Mouse (Mus musculus): ENCODE results near the gene Irak4. TPM values are rescaled to one million over a fixed set of nuclear protein-coding genes. Genes with fewer than 3 reads are reported as not detected.

Gene Irak4
- polyA plus RNA-seq, 1 experiment = 15.6 TPM

GRCm38 (mm10) chr15:94616036-94616435, 72.6 kb downstream of the Irak4 start:
- no peak for DNase-seq (ENCODE audit: low read depth in 1 of 2, low spot score in 2 of 2)
- no peaks in the 10 kb centered on the region for H3K4me1 ChIP-seq (ENCODE audit: control insufficient read depth, insufficient read depth, insufficient read length)
- H3K4me3 ChIP-seq (ENCODE audit: extremely low read depth, insufficient read depth, insufficient read length) = no peak overlapping the region
- TF ChIP-seq POLR2A (IDR thresholded peaks at IDR 0.05; ENCODE audit: low read depth, low read length) (no peak), CTCF (IDR thresholded peaks at IDR 0.05; ENCODE audit: extremely low read depth, insufficient read depth, insufficient read length, insufficient replicate concordance) (no peak)
- no peaks in the 10 kb centered on the region for H3K27me3 ChIP-seq (ENCODE audit: control insufficient read depth, insufficient read depth, low read length)
- WGBS = 92% methylated on average over 11 of the region's 11 CpGs
- H3K36me3 ChIP-seq (ENCODE audit: control insufficient read depth, insufficient read depth, low read length) = no peaks in the 10 kb centered on the region
- no peak overlapping the region for H3K27ac ChIP-seq (ENCODE audit: insufficient read depth, low read length)

DNA sequence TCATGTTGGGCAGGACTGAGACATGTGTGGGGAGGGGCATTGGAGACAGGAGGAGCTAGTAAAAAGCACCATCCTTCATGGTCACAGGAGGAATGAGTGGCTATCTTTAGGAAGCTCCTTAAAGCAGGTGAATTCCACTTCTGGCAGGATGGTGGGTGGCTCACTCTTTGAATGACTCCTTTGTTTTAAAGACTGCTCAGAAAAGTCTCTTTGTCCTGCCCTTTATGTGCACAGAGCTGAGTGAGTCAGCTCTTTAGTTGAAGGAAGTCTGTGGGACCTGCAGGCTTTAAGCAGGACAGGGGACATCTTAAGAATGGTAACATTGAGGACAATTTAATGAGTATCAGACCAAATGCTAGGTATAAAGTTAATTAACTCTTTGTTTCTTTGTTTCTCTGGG, 77.5 kb downstream of the Irak4 start:
- DNase-seq (ENCODE audit: low read depth in 1 of 2, low spot score in 2 of 2) = no peak
- H3K4me3 ChIP-seq (ENCODE audit: extremely low read depth, insufficient read depth, insufficient read length) = no peak overlapping the region
- no peaks in the 10 kb centered on the region for H3K27me3 ChIP-seq (ENCODE audit: control insufficient read depth, insufficient read depth, low read length)
- H3K4me1 ChIP-seq (ENCODE audit: control insufficient read depth, insufficient read depth, insufficient read length) = no peaks in the 10 kb centered on the region
- no peak for TF ChIP-seq CTCF (IDR thresholded peaks at IDR 0.05; ENCODE audit: extremely low read depth, insufficient read depth, insufficient read length, insufficient replicate concordance)
- no peak for TF ChIP-seq POLR2A (IDR thresholded peaks at IDR 0.05; ENCODE audit: low read depth, low read length)
- H3K27ac ChIP-seq (ENCODE audit: insufficient read depth, low read length) = no peak overlapping the region
- no peaks in the 10 kb centered on the region for H3K36me3 ChIP-seq (ENCODE audit: control insufficient read depth, insufficient read depth, low read length)

DNA sequence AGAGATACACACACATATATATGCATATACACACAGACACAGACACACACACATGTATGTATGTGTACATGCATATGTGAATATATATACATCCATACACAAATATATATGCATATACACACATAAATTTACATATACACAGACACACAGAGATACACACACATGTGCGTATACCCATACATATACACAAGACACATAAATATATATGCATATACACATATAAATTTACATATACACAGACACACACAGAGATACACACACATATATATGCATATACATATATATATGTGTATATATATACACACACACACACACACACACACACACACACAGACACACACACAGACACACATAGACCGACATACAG, 85.0 kb downstream of the Irak4 start:
- H3K27ac ChIP-seq (ENCODE audit: insufficient read depth, low read length) = no peak overlapping the region
- no peak overlapping the region for H3K4me3 ChIP-seq (ENCODE audit: extremely low read depth, insufficient read depth, insufficient read length)
- H3K27me3 ChIP-seq (ENCODE audit: control insufficient read depth, insufficient read depth, low read length) = peaks cover 8% of the 10 kb centered on the region

GRCm38 (mm10) chr15:94628830-94629601, 85.6 kb downstream of the Irak4 start, which contains the start of gene Tmem117:
Gene Tmem117, plus strand, starts transcription at chr15:94629232.
- H3K27ac ChIP-seq (ENCODE audit: insufficient read depth, low read length) = no peak within 1 kb of the TSS
- no peak for DNase-seq (ENCODE audit: low read depth in 1 of 2, low spot score in 2 of 2)
- WGBS = 2% methylated on average over 79 of the region's 96 CpGs
- peaks cover 8% of the 10 kb centered on the region for H3K27me3 ChIP-seq (ENCODE audit: control insufficient read depth, insufficient read depth, low read length)
- TF ChIP-seq CTCF (IDR thresholded peaks at IDR 0.05; ENCODE audit: extremely low read depth, insufficient read depth, insufficient read length, insufficient replicate concordance) (no peak), POLR2A (IDR thresholded peaks at IDR 0.05; ENCODE audit: low read depth, low read length) (no peak)
- H3K4me1 ChIP-seq (ENCODE audit: control insufficient read depth, insufficient read depth, insufficient read length) = peaks cover 2% of the 10 kb centered on the region; the same call in 1 of the 2 replicates
- H3K4me3 ChIP-seq (ENCODE audit: extremely low read depth, insufficient read depth, insufficient read length) = no peak within 1 kb of the TSS; the same call in 1 of the 2 replicates
- H3K36me3 ChIP-seq (ENCODE audit: control insufficient read depth, insufficient read depth, low read length) = no peaks in the 10 kb centered on the region

More for the DNA sequence above, 85.0 kb downstream of the Irak4 start:
- WGBS = 57% methylated on average over 2 of the region's 2 CpGs
- H3K36me3 ChIP-seq (ENCODE audit: control insufficient read depth, insufficient read depth, low read length) = no peaks in the 10 kb centered on the region
- TF ChIP-seq CTCF (IDR thresholded peaks at IDR 0.05; ENCODE audit: extremely low read depth, insufficient read depth, insufficient read length, insufficient replicate concordance) (no peak), POLR2A (IDR thresholded peaks at IDR 0.05; ENCODE audit: low read depth, low read length) (no peak)
- DNase-seq (ENCODE audit: low read depth in 1 of 2, low spot score in 2 of 2) = no peak
- H3K4me1 ChIP-seq (ENCODE audit: control insufficient read depth, insufficient read depth, insufficient read length) = peaks cover 2% of the 10 kb centered on the region; the same call in 1 of the 2 replicates

- DNase-seq (ENCODE audit: low read depth in 1 of 2, low spot score in 2 of 2) = no peak
- H3K27me3 ChIP-seq (ENCODE audit: control insufficient read depth, insufficient read depth, low read length) = peaks cover 8% of the 10 kb centered on the region
Measured at GRCm38 (mm10) chr15:94630553-94630952, 87.1 kb downstream of the Irak4 start.

More at GRCm38 (mm10) chr15:94630553-94630952, 87.1 kb downstream of the Irak4 start:
- Histone ChIP-seq H3K4me1 (ENCODE audit: control insufficient read depth, insufficient read depth, insufficient read length) (peaks cover 2% of the 10 kb centered on the region; the same call in 1 of the 2 replicates), H3K4me3 (ENCODE audit: extremely low read depth, insufficient read depth, insufficient read length) (no peak overlapping the region), H3K36me3 (ENCODE audit: control insufficient read depth, insufficient read depth, low read length) (no peaks in the 10 kb centered on the region), H3K27ac (ENCODE audit: insufficient read depth, low read length) (no peak overlapping the region)
- TF ChIP-seq POLR2A (IDR thresholded peaks at IDR 0.05; ENCODE audit: low read depth, low read length) = no peak
- TF ChIP-seq CTCF (IDR thresholded peaks at IDR 0.05; ENCODE audit: extremely low read depth, insufficient read depth, insufficient read length, insufficient replicate concordance) = no peak
- 74% methylated on average over 4 of the region's 4 CpGs for WGBS

Other genes with a start within 250 kb of the Irak4 start
- gene Adamts20, start 78.2 kb upstream of the Irak4 start, polyA plus RNA-seq (2012; rRNA removed) = 0.51 and 0.81 TPM in 2 replicates
- gene Pus7l, start 96 bp upstream of the Irak4 start, polyA plus RNA-seq (2012; rRNA removed) = 4.0 and 4.8 TPM in 2 replicates
- 9.3 and 10.1 TPM in 2 replicates for gene Twf1, start 46.2 kb downstream of the Irak4 start, polyA plus RNA-seq (2012; rRNA removed)
- not detected in 2 replicates for gene Tmem117, start 85.6 kb downstream of the Irak4 start, polyA plus RNA-seq (2012; rRNA removed)

Data from spleen, adult 2 months (tissue).